Comparison of ENCODE assay signal across 8 mouse cellular contexts in genomic region chr17:31511792-31512495, GRCm38 (mm10). TPM values are rescaled to one million over a fixed set of nuclear protein-coding genes. Genes with fewer than 3 reads are reported as not detected.
A peak's percentile ranks its signal among the peaks of the same experiment; 100 is the strongest.
DNase-seq lines count a peak whose midpoint lies in the region; ATAC-seq and TF ChIP-seq lines count a peak whose summit lies in the region.

No protein-coding gene starts in this region.

- no peaks in the 10 kb centered on the region for H3K9me3 ChIP-seq in forebrain, embryonic 11.5 days (ENCODE audit: control insufficient read depth, low read length)
- H3K9me3 ChIP-seq in heart, postnatal 0 days (replicated peaks; ENCODE audit: control insufficient read depth, low read length), result no peaks in the 10 kb centered on the region
- H3K9me3 ChIP-seq in liver, embryonic 16.5 days (replicated peaks; ENCODE audit: control insufficient read depth, low read length), result no peaks in the 10 kb centered on the region
- no peaks in the 10 kb centered on the region for H3K9me3 ChIP-seq in neural tube, embryonic 13.5 days

- ATAC-seq in forebrain, embryonic 11.5 days (replicated peaks; ENCODE audit: low FRiP score), result peak; percentile 97
- ATAC-seq in heart, postnatal 0 days (ENCODE audit: insufficient read depth, low read depth), result peak; percentile 97
- peak; percentile 97 for ATAC-seq in liver, embryonic 16.5 days (ENCODE audit: low read depth)
- ATAC-seq in neural tube, embryonic 13.5 days (ENCODE audit: low read depth), result peak; percentile 96

- peaks cover 4% of the 10 kb centered on the region; the same call in 1 of the 2 replicates for H3K36me3 ChIP-seq in forebrain, embryonic 11.5 days (ENCODE audit: control insufficient read depth, insufficient read depth, low read length)
- H3K36me3 ChIP-seq in heart, postnatal 0 days (replicated peaks; ENCODE audit: control insufficient read depth, insufficient read depth, low read length), result peaks cover 22% of the 10 kb centered on the region
- peaks cover 2% of the 10 kb centered on the region; the same call in 1 of the 2 replicates for H3K36me3 ChIP-seq in liver, embryonic 16.5 days (ENCODE audit: control insufficient read depth, insufficient read depth)
- H3K36me3 ChIP-seq in neural tube, embryonic 13.5 days, result peaks cover 32% of the 10 kb centered on the region
- no peaks in the 10 kb centered on the region; the same call in 1 of the 2 replicates for H3K36me3 ChIP-seq in testis, adult 2 months (ENCODE audit: control insufficient read depth, insufficient read depth, low read length)

- H3K27me3 ChIP-seq in forebrain, embryonic 11.5 days (ENCODE audit: control insufficient read depth, insufficient read depth, low read length), result no peaks in the 10 kb centered on the region
- H3K27me3 ChIP-seq in heart, postnatal 0 days (ENCODE audit: control insufficient read depth, insufficient read depth, low read length), result no peaks in the 10 kb centered on the region
- H3K27me3 ChIP-seq in liver, embryonic 16.5 days (ENCODE audit: control insufficient read depth, insufficient read depth, low read depth, low read length), result no peaks in the 10 kb centered on the region
- no peaks in the 10 kb centered on the region for H3K27me3 ChIP-seq in neural tube, embryonic 13.5 days
- H3K27me3 ChIP-seq in testis, adult 2 months (ENCODE audit: control insufficient read depth, insufficient read depth, low read length), result no peaks in the 10 kb centered on the region

- peak overlapping the region; percentile 74; the same call in 1 of the 2 replicates for H3K27ac ChIP-seq in forebrain, embryonic 11.5 days (ENCODE audit: low read depth, low read length)
- peak overlapping the region; percentile 86 for H3K27ac ChIP-seq in heart, postnatal 0 days (ENCODE audit: low read depth)
- H3K27ac ChIP-seq in liver, embryonic 16.5 days (ENCODE audit: low read length), result peak overlapping the region; percentile 51
- H3K27ac ChIP-seq in neural tube, embryonic 13.5 days (replicated peaks), result peak overlapping the region; percentile 87
- peak overlapping the region; percentile 84 for H3K27ac ChIP-seq in testis, adult 2 months (ENCODE audit: control insufficient read depth, insufficient read depth, low read depth, low read length)

- peaks cover 3% of the 10 kb centered on the region; the same call in 1 of the 2 replicates for H3K4me1 ChIP-seq in forebrain, embryonic 11.5 days (replicated peaks; ENCODE audit: control insufficient read depth, insufficient read depth, low read length)
- H3K4me1 ChIP-seq in heart, postnatal 0 days (ENCODE audit: control insufficient read depth, insufficient read depth), result peaks cover 12% of the 10 kb centered on the region
- peaks cover 7% of the 10 kb centered on the region; the same call in 1 of the 2 replicates for H3K4me1 ChIP-seq in liver, embryonic 16.5 days (ENCODE audit: control insufficient read depth, low read depth, low read length)
- peaks cover 27% of the 10 kb centered on the region for H3K4me1 ChIP-seq in neural tube, embryonic 13.5 days (replicated peaks)
- peaks cover 2% of the 10 kb centered on the region for H3K4me1 ChIP-seq in testis, adult 2 months (ENCODE audit: control insufficient read depth, insufficient read depth, low read length)

- H3K4me3 ChIP-seq in forebrain, embryonic 11.5 days (ENCODE audit: low read depth, low read length), result peak overlapping the region; percentile 71
- peak overlapping the region; percentile 95 for H3K4me3 ChIP-seq in heart, postnatal 0 days (ENCODE audit: low read depth, low read length)
- H3K4me3 ChIP-seq in liver, embryonic 16.5 days (ENCODE audit: low read depth, low read length), result peak overlapping the region; percentile 79
- peak overlapping the region; percentile 65 for H3K4me3 ChIP-seq in neural tube, embryonic 13.5 days
- peak overlapping the region; percentile 99 for H3K4me3 ChIP-seq in testis, adult 2 months (ENCODE audit: control insufficient read depth, low read depth, low read length)

- under 1% methylated on average over 55 of the region's 56 CpGs for WGBS in forebrain, embryonic 11.5 days
- under 1% methylated on average over 55 of the region's 56 CpGs for WGBS in heart, postnatal 0 days
- under 1% methylated on average over 54 of the region's 56 CpGs for WGBS in liver, embryonic 16.5 days (ENCODE audit: insufficient replicate concordance)
- under 1% methylated on average over 56 of the region's 56 CpGs for WGBS in neural tube, embryonic 13.5 days

- no peak for TF ChIP-seq CTCF in heart, postnatal 0 days (IDR thresholded peaks at IDR 0.05; ENCODE audit: low read depth)
- TF ChIP-seq CTCF in testis, adult 2 months (IDR thresholded peaks at IDR 0.05; ENCODE audit: control insufficient read depth, insufficient read depth, insufficient replicate concordance, low read depth, low read length), result no peak

- peak; percentile 79 to 80 for DNase-seq in CD8-positive naive resting alpha-beta T cell, adult 2 months (ENCODE audit: low read depth in 2 of 2, low spot score in 2 of 2)
- peak; percentile 87 for DNase-seq in c-Kit-positive CD71-negative TER-119-negative erythroid progenitor cells, embryonic 14.5 days (ENCODE audit: low read depth)
- DNase-seq in forebrain, embryonic 11.5 days (ENCODE audit: low spot score), result peak; percentile 94
- DNase-seq in heart, postnatal 0 days (ENCODE audit: low spot score), result peak; percentile 87
- peak; percentile 90 to 93 for DNase-seq in kidney, postnatal 4 days

- H3K4me2 ChIP-seq in forebrain, embryonic 11.5 days (ENCODE audit: low read depth, low read length, severe bottlenecking), result peak overlapping the region; percentile 48
- H3K4me2 ChIP-seq in heart, postnatal 0 days (ENCODE audit: low read depth, low read length), result peak overlapping the region; percentile 98
- H3K4me2 ChIP-seq in liver, embryonic 16.5 days (ENCODE audit: low read depth, low read length), result peak overlapping the region; percentile 92
- H3K4me2 ChIP-seq in neural tube, embryonic 13.5 days, result peak overlapping the region; percentile 68

- TF ChIP-seq EP300 in heart, postnatal 0 days (IDR thresholded peaks at IDR 0.05; ENCODE audit: low read depth), result no peak

- TF ChIP-seq POLR2A in testis, adult 2 months (IDR thresholded peaks at IDR 0.05; ENCODE audit: control insufficient read depth, low read depth, low read length), result peak; percentile 83

- peak overlapping the region; percentile 83 for H3K9ac ChIP-seq in forebrain, embryonic 11.5 days (ENCODE audit: low read length)
- peak overlapping the region; percentile 79 for H3K9ac ChIP-seq in heart, postnatal 0 days (replicated peaks; ENCODE audit: low read depth, low read length)
- H3K9ac ChIP-seq in liver, embryonic 16.5 days (ENCODE audit: low read depth, low read length), result peak overlapping the region; percentile 74
- peak overlapping the region; percentile 74 for H3K9ac ChIP-seq in neural tube, embryonic 13.5 days

RNA-seq across cellular contexts. Expression of gene Wdr4, which starts 7.8 kb away (rescaled TPM):
- 48.9 and 49.3 TPM in 2 replicates for polyA plus RNA-seq in forebrain, embryonic 11.5 days (2014; fragmentation: Nextera tagmentation; extraction: Ambion mirVana)
- 19.9 and 30.8 TPM in 2 replicates for total RNA-seq in heart, postnatal 0 days (2014; rRNA removed; ENCODE audit: low replicate concordance)
- 10.4 and 11.0 TPM in 2 replicates for polyA plus RNA-seq in heart, postnatal 0 days (2015; fragmentation: Nextera tagmentation; extraction: Ambion mirVana)
- polyA plus RNA-seq in liver, embryonic 16.5 days (2015; fragmentation: Nextera tagmentation; extraction: Ambion mirVana), result 15.8 and 16.4 TPM in 2 replicates
- 31.7 and 32.1 TPM in 2 replicates for polyA plus RNA-seq in neural tube, embryonic 13.5 days (2015; fragmentation: Nextera tagmentation; extraction: Ambion mirVana)
- polyA plus RNA-seq in testis, adult 2 months (2012; rRNA removed), result 14.7 and 15.3 TPM in 2 replicates

RNA-seq across cellular contexts. Expression of gene Ndufv3, which starts 8.0 kb away (rescaled TPM):
- polyA plus RNA-seq in forebrain, embryonic 11.5 days (2014; fragmentation: Nextera tagmentation; extraction: Ambion mirVana), result 225 and 246 TPM in 2 replicates
- total RNA-seq in heart, postnatal 0 days (2014; rRNA removed; ENCODE audit: low replicate concordance), result 592 and 689 TPM in 2 replicates
- 1,214 and 1,242 TPM in 2 replicates for polyA plus RNA-seq in heart, postnatal 0 days (2015; fragmentation: Nextera tagmentation; extraction: Ambion mirVana)
- 169 and 174 TPM in 2 replicates for polyA plus RNA-seq in liver, embryonic 16.5 days (2015; fragmentation: Nextera tagmentation; extraction: Ambion mirVana)
- polyA plus RNA-seq in neural tube, embryonic 13.5 days (2015; fragmentation: Nextera tagmentation; extraction: Ambion mirVana), result 405 and 454 TPM in 2 replicates
- polyA plus RNA-seq in testis, adult 2 months (2012; rRNA removed), result 59.9 and 64.9 TPM in 2 replicates

RNA-seq across cellular contexts. Expression of gene Pknox1, which starts 52.6 kb away (rescaled TPM):
- polyA plus RNA-seq in forebrain, embryonic 11.5 days (2014; fragmentation: Nextera tagmentation; extraction: Ambion mirVana), result 29.8 and 31.1 TPM in 2 replicates
- total RNA-seq in heart, postnatal 0 days (2014; rRNA removed; ENCODE audit: low replicate concordance), result 17.2 and 74.0 TPM in 2 replicates
- polyA plus RNA-seq in heart, postnatal 0 days (2015; fragmentation: Nextera tagmentation; extraction: Ambion mirVana), result 8.2 and 8.7 TPM in 2 replicates
- polyA plus RNA-seq in liver, embryonic 16.5 days (2015; fragmentation: Nextera tagmentation; extraction: Ambion mirVana), result 10.3 and 11.0 TPM in 2 replicates
- 48.0 and 52.6 TPM in 2 replicates for polyA plus RNA-seq in neural tube, embryonic 13.5 days (2015; fragmentation: Nextera tagmentation; extraction: Ambion mirVana)
- 53.9 and 55.7 TPM in 2 replicates for polyA plus RNA-seq in testis, adult 2 months (2012; rRNA removed)

Comparison
In these comparisons a context has a peak if more than half of its experiments do, and no peak if none do; other contexts are left out.
1. Peak in every context shown above with its lines: DNase-seq, ATAC-seq, H3K4me3 ChIP-seq and H3K27ac ChIP-seq.
2. H3K4me2 ChIP-seq: peak in every context shown above with its lines; median percentile 98 in heart, postnatal 0 days; 92 in liver, embryonic 16.5 days; 68 in neural tube, embryonic 13.5 days; 48 in forebrain, embryonic 11.5 days.